Mouse (Mus musculus): ENCODE measurements around the gene Parp4.

Parp4 gene

GRCm38 (mm10) chr14:56575416-56575815, at the start of gene Parp4, which contains the start of gene Cenpj:
Parp4 (plus strand) TSS chr14:56575619.
Cenpj (minus strand) TSS chr14:56575425.
- peak; percentile 55 to 67 for DNase-seq

- DNase-seq: no peak
Measured at GRCm38 (mm10) chr14:56530788-56531187, 44.6 kb upstream of the Parp4 start.

- DNase-seq: peak; percentile 18 to 31
Measured at GRCm38 (mm10) chr14:56544946-56545345, 30.5 kb upstream of the Parp4 start.

DNA sequence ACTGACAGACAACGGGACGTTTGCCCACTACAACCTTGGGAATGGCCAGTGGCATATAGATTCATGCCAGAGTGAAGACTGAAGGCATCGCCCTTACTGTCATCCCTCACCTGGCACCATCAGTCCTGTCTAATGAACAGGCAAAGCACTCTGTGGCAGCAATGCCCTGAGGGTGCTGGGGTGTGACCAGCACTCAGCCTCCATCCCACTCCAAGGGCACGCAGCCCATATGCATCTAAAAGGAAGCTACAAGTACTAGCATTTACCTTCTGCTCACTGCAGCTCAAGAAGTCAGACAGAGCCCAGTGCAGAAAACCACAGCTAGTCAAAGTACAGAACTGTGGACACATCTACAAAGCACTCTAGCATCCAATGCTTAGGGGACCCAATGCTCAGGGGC, 29.9 kb upstream of the Parp4 start:
- no peak for DNase-seq

GRCm38 (mm10) chr14:56550960-56551359, 24.5 kb upstream of the Parp4 start:
- peak; percentile 61 to 68 for DNase-seq

GRCm38 (mm10) chr14:56552924-56553323, 22.5 kb upstream of the Parp4 start:
- DNase-seq: no peak

GRCm38 (mm10) chr14:56553331-56553730, 22.1 kb upstream of the Parp4 start:
- DNase-seq: no peak

- DNase-seq: no peak
Measured at GRCm38 (mm10) chr14:56554716-56555115, 20.7 kb upstream of the Parp4 start.

GRCm38 (mm10) chr14:56559134-56559533, 16.3 kb upstream of the Parp4 start:
- DNase-seq: no peak

GRCm38 (mm10) chr14:56567476-56567875, 7.9 kb upstream of the Parp4 start:
- no peak for DNase-seq

GRCm38 (mm10) chr14:56569041-56569440, 6.4 kb upstream of the Parp4 start:
- DNase-seq: no peak

GRCm38 (mm10) chr14:56571310-56572093, 3.9 kb upstream of the Parp4 start:
- DNase-seq: peak; percentile 96 to 98

DNA sequence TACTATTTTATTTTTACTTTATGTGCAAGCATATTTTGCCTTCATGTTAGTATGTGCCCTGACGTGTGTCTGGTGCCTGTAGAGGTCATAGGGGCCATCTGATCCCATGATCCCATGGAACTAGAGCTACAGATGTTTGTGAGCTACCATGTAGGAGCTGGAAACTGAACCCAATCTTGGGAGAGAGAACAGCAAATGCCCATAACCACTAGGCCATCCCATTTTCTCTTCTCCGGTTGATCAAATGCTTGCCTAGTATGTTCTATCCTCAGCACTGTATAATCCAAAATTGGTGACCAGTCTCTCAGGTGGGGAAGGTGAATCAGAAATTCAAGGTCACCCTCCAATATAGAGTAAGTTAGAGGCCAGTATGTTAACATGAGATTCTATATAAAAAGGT, 2.9 kb upstream of the Parp4 start:
- no peak for DNase-seq

DNA sequence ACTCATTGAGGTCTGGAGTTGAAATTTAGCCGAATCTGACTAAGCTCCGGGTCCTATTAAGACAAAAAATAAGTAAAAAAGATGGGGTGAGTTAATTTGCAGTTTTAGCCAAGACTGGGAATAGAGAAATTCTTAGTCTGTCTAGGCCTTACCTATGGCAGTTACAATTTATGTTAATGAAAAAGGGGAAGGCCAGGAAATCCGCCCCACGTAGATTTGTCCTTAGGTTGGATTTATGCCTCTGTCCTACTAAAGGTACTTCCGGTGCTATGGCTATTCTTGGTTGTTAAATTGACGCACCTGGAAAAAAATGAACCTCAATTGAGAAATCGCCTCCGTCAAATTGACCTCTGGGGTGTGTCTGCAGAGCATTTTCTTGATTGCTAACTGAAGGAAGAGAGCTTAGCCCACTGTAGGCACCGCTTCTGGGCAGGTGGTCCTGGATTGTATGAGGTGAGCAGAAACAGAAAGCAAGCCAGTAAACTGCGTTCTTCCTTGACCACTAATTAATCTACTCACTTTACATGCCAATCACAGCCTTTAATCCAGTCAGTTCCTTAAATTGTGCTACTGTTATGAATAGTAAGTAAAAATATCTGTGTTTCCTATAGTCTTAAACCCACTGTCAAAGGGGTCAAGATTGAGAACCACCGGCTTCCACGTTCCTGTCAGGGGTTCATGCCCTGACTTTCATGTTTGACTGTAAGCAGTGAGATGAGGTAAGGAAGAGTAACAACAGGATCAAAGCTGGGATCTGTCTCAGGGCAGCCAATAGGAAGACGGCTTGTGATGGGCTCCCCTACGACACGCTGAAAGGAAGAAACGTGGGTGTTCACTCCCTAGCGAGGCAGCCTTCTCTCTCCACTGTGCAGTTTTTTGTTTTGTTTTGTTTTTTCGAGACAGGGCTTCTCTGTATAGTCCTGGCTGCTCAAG, 816 bp downstream of the Parp4 start:
- DNase-seq: no peak

DNA sequence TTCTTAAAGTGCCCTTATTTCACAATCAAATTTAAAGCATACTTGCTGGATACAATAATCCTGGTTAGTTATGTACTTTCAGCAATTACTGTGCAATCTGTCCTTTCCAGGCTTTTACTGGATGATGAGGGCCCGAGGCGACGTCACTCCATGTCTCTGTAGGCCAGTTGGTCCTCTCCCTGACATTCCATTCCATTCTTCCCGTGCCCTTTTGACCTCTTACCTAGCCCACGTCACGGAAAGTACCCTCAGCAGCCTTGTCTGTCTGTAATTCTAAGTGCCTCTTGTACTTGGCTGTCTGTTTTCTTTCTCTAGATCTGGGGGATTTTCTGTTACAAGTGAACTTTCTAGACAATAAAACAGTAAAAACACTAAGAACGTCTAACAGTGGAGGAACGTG, 3.6 kb downstream of the Parp4 start:
- DNase-seq: no peak

- DNase-seq: no peak
Measured at GRCm38 (mm10) chr14:56581117-56581516, 5.7 kb downstream of the Parp4 start.

- DNase-seq: no peak
Measured at GRCm38 (mm10) chr14:56582294-56582693, 6.9 kb downstream of the Parp4 start.

DNA sequence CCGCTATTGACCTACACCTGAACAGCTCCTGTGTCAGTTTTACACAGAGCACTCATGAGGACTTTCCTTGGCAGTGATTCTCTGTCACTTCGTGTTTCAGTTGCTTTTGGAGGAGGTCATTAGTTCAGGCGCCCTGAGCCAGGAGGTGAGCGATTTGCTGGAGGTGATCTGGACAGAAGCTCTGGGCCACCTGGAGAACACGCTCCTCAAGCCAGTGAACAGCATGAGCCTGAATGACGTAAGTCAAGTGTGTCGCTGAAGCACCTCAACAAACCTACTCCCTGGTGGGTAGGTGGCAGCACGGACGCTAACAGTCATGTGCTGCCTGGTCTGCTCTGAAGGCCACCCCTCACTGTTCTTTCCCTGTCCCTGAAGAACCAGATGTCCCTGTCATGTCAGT, 16.8 kb downstream of the Parp4 start:
- no peak for DNase-seq

DNA sequence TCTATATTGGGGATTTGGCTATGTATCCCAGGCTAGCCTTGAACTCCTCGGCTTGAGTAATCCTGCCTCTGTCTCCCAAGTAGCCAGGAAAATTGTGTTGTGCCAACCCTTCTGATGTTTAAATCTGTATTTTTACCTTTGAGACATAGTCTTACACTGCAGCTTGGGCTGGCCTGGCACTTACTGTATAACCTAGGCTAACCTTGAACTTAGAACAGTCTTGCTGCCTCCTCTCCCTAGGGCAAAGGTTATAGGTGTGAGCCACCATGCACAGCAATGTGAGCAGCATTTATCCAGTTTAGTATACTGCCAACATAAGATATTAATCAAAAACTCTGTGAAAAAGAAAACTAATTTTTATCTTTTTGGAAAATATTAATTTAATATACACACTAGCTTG, 19.4 kb downstream of the Parp4 start:
- DNase-seq: no peak

DNA sequence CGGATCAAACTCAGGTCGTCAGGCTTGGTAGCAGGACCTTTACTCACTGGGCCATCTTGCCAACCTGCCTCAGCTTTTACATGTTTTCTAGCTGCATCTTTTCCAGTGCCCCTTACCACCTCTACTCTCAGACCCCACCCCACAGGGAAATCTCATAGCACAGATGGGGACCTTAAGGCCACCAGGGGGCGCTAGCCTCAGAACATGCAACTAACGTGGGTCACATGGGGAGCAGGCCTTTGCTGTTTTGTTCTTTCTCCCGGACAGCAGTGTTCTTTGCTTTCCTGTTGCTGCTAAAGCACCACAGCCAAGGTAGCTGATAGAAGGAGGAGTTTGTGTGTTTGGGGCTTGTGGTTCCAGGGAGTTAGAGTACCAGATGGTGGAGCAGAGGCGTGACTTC, 23.3 kb downstream of the Parp4 start:
- peak; percentile 60 to 65 for DNase-seq

DNA sequence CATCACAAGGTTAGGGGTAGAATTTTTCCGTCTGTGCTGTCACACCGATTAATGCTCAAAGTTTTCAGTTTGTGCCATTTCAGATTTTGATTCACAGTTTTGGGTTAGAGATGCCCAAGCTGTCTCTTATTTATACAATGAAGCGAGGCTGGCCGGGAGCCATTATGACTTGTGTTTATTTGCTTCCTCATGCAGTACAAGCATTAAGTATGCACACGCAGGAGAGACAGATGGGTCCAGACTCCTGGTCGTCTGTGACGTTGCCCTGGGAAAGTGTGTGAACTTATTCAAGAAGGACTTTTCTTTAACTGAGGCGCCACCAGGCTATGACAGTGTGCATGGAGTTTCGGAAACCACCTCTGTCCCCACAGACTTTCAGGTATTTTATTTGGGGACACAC, 26.6 kb downstream of the Parp4 start:
- DNase-seq: no peak

GRCm38 (mm10) chr14:56604438-56604837, 29.0 kb downstream of the Parp4 start:
- DNase-seq: no peak

- no peak for DNase-seq
Measured at GRCm38 (mm10) chr14:56605136-56605535, 29.7 kb downstream of the Parp4 start.

- DNase-seq: no peak
Measured at GRCm38 (mm10) chr14:56613212-56613611, 37.8 kb downstream of the Parp4 start.

Data from cerebellum, postnatal 10 days (tissue).